Mouse (Mus musculus): ENCODE measurements around the gene Iqschfp.

Iqschfp gene

DNA sequence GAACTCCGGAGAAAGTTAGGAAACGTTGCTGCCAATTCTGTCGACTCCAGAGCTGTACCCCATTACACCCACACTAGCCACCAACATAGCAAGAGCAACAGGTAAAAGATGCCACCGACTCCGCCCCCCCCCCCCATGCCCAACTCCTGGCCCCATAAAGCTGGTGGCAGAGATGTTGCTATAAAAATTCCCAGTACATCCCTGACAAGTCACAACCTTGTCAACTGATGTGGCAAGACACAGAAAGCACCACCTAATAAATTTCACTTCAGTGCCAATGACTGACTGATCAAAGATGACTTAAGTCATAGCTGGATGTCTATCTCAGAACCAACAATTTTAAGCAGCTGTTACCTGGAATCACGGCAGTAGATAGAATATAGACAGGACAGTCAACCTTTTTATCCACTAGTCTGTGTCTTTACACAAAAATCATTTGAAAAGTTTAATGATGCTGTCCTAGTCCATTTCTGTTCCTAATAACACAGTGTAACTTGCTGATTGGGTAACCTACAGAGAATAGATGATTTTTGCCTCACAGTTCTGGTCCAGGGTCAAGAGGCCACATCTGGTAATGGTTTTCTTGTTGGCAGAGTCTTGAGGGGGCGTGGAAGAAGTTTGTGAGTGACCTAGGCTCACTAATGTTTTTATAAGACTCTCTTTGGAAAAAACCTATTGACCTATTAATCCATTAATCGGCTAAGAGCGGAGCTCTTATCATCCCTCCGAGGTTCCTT is 561.9 kb downstream of the Iqschfp start:
- DNase-seq: no peak

DNA sequence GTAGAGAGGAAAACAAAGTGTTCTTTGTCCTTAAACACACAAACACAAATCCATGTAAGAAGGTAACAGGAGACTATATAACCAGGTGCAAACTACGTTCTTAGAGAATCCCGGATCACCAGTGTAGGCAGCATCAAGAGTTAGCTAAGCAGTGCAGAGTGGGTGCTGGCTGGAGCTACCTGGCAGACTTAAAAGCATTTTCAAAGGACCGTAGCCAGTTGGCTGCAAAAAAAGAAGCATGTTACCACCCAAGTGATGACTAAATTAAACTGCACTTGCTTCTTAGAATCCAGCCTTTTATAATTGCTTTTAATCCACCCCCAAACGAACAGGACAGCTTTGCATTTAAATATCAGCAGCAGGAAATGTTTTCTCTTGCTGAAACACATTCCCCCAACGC is 574.6 kb downstream of the Iqschfp start:
- no peak for DNase-seq

GRCm38 (mm10) chr3:68467941-68468687 is 576.1 kb downstream of the Iqschfp start:
- peak; percentile 95 for DNase-seq

GRCm38 (mm10) chr3:68469643-68470042 is 577.6 kb downstream of the Iqschfp start:
- DNase-seq: no peak

- no peak for DNase-seq
Measured at GRCm38 (mm10) chr3:68470061-68470460, 578.0 kb downstream of the Iqschfp start.

- DNase-seq: no peak
Measured at GRCm38 (mm10) chr3:68470622-68471021, 578.6 kb downstream of the Iqschfp start.

DNA sequence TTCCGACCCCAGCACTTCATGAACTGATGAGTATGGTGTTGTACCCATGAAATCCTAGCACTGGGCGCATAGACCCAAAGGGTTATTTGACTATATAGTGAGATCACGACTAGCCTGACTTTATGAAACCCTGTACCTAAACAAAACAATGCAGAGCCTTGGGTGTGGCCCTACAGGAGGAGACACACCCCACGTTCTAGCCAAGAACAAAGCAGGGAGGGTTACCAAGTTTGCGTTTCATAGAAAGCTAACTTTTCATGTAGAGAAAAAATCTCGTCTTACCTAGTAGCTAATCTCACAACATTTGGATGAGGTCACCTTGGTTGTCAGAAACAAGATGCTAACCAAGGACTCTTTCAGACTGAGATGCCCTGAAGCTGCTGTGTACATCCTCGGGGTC is 584.3 kb downstream of the Iqschfp start:
- DNase-seq: peak; percentile 79

- peak; percentile 57 for DNase-seq
Measured at GRCm38 (mm10) chr3:68477478-68477877, 585.4 kb downstream of the Iqschfp start.

- DNase-seq: peak; percentile 79
Measured at GRCm38 (mm10) chr3:68479266-68479665, 587.2 kb downstream of the Iqschfp start.

- peak; percentile 59 for DNase-seq
Measured at GRCm38 (mm10) chr3:68483517-68483916, 591.5 kb downstream of the Iqschfp start.

GRCm38 (mm10) chr3:68484021-68484420 is 592.0 kb downstream of the Iqschfp start:
- DNase-seq: peak; percentile 74

DNA sequence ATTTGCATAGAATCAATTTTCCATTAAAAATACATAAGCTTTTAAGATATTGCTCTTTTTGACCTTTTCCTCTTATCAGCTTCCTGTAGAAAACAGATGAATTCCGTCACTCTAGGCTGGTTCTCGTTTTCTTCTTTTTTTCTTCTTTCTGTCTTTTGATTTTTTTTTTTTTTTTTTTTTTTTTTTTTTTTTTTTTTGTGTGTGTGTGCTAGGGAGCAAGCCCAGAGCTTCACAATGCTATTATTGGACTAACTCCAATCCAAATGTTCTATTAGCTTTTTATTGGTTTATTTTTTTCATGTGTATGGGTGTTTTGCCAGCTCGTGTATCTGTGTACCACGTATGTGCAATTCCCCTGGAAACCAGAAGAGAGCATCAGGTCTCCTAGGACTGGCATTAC is 592.5 kb downstream of the Iqschfp start:
- DNase-seq: peak; percentile 39

DNA sequence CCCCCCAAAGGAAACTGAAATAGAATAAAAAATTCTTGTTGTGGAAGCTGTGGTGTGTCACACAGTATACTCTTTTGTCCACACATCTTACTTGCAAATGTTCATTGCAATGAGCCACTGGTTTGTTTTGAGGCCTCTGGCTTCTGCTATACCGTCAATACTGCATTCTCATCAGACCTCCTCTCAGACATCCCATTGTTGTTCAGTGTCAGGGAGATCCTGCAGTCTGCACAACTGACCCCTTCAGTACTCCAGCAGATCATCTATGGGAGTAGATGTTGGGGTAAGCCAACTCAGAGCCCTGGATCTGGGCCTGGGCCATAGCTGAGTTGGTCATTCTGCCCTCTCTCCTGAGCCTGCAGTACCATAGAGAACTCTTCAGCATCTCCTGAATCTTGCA is 595.6 kb downstream of the Iqschfp start:
- DNase-seq: peak; percentile 80

DNA sequence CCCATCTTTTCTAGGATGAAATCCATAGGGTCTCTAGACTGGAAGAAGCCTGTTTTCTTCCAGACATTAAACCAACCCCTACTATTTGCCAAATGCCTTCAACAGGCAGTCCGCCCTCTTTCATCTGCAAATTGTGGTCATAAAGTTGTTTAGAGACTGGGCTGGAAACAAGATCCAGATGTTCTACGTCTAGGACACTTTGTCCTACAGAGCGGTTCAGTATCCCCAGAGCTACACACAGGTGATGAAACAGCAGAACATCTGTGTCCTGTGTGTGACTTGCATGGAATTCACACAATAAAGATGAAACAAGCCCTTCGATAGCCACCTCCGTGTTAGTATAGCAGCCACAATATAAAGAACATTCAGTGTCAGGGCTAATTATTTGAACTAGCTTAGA is 596.3 kb downstream of the Iqschfp start:
- DNase-seq: no peak

- peak; percentile 85 for DNase-seq
Measured at GRCm38 (mm10) chr3:68491516-68491915, 599.5 kb downstream of the Iqschfp start.

DNA sequence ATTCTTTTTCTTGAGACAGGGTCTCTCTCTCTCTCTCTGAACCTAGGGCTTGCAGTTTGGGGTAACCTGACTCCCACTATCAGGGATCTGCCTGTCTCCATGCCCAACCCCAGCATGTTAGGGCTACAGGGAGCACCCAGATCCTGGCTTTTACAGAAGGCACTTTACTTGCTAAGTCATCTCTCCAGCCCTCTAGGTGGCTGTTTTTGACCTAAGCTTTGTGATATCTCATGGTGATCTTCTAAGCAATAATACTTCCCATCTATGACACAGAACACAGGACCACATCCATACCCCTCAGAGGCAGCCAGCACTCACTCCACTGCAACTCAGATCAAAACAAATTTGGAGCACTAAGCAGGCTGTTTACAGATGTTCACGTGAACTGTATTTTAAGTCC is 600.0 kb downstream of the Iqschfp start:
- peak; percentile 79 for DNase-seq

GRCm38 (mm10) chr3:68492513-68492912 is 600.5 kb downstream of the Iqschfp start:
- peak; percentile 97 for DNase-seq

- DNase-seq: peak; percentile 99
Measured at GRCm38 (mm10) chr3:68493170-68493585, 601.1 kb downstream of the Iqschfp start.

DNA sequence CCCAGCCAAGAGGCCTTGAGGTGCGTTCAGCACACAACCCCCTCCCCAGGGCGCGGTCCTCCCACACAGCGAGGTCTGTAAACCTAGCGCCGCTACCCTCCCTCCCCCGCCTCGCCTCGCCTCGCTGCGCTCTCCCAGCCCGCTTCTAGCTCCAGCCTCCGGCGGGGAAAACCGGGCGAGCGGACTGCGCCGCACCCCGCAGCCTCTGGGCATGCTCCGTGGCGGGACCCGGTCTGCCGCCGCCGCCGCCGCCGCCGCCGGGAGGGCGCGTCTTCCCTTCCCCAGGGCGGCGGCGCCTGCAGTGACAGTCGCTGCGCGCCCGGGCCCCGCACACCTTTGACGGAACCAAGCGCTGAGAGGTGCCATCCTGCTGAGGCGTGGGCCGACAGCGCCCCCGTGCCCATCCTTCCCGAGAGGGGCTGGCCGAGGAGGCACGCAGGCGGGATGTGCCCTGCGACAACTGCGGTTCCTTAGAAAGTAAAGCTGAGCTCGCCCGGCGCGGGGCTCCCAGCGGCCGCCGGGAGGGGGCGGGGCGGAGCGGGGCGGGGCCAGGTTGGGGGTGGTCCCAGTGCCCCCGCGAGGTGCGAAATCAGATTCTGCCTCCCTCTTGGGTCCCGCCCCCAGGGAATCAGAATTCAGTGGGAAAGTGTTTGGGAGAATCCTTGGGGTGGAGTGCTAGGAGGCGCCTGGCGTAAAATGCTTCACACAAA is 601.7 kb downstream of the Iqschfp start:
- DNase-seq: peak; percentile 99

DNA sequence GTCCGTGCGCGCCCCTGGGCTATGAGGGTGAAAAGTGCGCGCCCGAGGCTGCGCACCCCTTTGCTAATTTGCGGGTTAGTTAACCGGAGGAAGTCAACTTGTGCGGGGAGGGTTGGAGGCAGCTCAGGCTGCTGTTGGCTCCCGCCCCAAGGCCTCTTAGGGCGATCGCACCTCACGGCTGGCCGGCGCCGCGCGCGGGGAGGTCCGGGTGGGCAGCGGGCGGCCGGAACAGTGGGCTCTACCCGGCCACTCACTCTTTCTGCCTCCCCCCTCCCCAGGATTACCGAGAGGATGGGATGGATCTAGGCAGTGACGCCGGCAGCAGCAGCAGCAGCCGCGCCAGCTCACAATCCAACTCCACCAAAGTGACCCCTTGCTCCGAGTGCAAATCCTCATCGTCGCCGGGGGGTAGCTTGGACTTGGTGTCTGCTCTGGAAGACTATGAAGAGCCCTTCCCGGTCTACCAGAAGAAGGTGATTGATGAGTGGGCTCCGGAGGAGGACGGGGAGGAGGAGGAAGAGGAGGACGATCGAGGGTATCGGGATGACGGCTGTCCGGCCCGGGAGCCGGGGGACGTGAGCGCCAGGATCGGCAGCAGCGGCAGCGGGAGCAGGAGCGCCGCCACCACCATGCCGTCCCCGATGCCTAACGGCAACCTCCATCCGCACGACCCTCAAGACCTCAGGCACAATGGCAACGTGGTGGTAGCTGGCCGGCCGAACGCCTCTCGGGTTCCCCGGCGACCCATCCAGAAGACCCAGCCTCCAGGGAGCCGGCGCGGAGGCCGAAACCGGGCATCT is 602.5 kb downstream of the Iqschfp start:
- peak; percentile 95 for DNase-seq

DNA sequence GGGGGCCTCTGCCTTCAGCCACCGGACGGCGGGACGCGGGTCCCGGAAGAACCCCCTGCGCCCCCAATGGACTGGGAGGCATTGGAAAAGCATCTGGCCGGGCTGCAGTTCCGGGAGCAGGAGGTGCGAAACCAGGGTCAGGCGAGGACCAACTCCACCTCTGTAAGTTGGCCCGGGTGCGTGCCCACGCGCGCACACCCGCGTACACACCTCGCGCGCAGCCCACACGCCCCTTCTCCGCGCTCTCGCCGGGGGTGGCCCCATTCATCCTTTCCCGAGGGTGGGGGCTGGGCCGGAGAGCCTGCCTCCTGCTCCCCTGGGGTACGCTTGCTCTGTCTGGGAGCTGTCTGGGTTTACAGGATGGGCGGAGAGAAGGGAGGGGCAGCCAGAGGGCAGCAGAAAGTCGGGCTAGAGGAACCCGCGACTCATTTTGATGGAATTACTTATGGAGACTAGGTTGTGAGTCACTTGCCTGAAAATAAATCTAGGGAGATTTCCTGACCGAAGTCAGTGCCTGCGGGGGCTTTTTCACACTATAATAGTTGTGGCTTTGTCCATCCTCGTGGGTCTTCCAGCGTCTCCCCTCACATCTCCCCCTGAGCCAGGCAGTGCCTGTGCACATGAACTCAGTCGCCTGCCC is 603.2 kb downstream of the Iqschfp start:
- peak; percentile 97 for DNase-seq

DNA sequence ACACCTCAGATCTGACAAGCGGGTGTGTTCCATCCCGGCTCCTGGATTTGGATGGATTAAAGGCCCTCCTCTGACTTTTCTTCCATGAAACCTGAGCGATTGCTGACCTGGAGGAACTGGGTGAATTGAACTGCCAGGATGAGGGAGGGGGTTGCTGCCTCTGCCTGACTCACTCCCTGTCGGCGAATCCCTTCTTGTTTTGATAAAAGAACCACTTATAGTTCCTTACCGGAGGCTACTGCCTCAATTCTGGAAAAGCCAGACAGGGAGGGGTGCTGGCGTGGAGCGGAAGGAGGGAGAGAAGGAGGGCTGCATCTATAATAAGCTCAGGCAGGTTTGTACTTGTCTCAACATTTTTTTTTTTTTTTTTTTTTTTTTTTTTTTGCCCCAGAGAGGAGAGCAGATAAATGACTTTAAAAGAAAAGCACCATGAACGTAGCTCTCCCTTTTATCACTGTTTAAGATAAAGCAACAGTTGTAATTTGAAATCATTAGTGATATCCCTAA is 603.8 kb downstream of the Iqschfp start:
- DNase-seq: peak; percentile 92

All from heart, adult 11 months (tissue).